Mouse (Mus musculus) lung, postnatal 25 days (tissue): ENCODE data around the gene Slc26a5.
A peak's percentile ranks its signal among the peaks of the same experiment; 100 is the strongest.

Source experiments
- DNase-seq: peaks from one replicate; pipeline ENCODE4 v3.0.0; 2022; ENCODE audit warnings: low spot score

The Slc26a5 gene

DNA sequence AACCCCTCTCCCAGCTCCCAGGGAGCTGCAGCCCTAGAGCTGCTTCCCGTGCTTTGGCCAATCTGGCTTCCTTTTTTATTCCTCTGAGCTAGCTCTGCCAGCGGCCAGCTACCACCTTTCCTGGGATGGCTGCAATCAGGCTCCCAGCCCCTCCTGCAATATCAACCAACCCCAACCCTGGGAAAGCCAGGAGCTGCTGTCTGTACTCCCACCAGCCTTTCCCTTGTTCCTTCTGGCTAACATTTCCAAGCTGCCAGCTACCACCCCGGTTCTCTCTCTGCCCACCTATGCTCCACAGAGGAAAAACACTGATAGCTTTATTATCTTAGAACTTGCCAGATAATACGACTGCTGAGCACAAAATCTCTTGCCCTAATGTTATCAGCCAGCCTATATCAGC, 60.6 kb downstream of the Slc26a5 start:
- no peak for DNase-seq

- no peak for DNase-seq
Observed at GRCm38 (mm10) chr5:21803691-21804188, 61.7 kb downstream of the Slc26a5 start.

- no peak for DNase-seq
Observed at GRCm38 (mm10) chr5:21802907-21803306, 62.5 kb downstream of the Slc26a5 start.

DNA sequence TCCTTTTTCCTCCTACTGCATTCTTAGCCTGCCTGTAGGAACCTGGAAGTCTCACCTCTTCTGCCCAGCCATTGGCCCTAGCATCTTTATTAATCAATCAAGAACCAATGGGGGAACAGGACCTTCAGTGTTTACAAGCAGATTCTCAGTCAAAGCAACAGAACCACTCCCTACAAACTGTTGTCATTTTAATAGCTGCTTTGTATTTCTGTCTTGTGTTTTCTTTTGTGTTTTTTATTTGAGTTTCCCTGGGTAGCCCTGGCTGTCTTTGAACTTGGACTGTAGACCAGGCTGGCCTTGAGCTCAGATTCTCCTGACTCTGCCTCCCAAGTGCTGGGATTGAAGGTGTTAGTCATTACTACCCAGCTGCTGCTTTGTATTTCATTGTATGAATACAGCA, 73.2 kb downstream of the Slc26a5 start:
- DNase-seq: no peak

GRCm38 (mm10) chr5:21789061-21789460, 76.3 kb downstream of the Slc26a5 start:
- no peak for DNase-seq

GRCm38 (mm10) chr5:21787186-21788105, 78.0 kb downstream of the Slc26a5 start:
- no peak for DNase-seq

DNA sequence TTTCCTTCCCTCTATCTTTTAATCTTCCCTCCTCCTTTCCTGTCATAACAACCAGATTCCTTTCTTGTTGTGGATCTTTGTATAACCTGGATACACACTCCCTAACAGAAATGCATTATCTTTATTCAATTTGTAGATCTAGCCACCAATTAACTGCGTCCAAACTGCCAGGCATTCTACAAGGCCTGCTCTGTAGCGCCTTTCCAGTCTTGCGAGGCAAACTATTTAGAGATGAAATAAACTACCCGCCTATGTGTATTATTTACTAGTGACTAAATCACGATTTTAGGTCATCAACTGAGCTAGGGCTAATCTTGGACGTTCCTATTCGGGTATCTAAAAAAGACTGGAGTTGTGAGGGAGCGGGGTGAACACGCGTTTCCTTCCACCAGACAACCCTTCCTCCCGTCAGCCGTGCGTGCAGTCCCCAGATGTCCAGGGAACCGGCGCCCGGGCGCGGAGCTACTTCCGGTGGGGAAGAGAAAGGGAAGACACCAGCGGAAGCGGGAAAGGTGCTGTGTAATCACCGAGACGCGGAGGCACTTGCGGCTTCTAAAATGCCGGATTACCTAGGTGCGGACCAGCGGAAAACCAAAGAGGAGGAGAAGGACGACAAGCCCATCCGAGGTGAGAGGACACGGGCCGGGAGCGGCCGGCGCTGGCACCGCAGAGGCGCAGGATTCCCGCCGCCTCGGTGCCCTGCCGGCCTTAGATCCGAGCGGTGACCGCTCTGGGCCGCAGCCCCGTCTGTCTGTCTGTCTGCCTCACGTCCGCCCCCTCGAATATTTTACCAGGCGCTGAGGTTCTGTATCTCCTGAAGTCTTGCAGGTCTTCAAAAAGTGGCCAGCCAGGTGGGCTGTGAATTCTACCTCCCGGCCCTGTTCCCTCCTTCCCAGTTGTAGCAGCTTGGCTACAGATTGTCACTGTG, 78.9 kb downstream of the Slc26a5 start:
- peak; percentile 93 for DNase-seq

DNA sequence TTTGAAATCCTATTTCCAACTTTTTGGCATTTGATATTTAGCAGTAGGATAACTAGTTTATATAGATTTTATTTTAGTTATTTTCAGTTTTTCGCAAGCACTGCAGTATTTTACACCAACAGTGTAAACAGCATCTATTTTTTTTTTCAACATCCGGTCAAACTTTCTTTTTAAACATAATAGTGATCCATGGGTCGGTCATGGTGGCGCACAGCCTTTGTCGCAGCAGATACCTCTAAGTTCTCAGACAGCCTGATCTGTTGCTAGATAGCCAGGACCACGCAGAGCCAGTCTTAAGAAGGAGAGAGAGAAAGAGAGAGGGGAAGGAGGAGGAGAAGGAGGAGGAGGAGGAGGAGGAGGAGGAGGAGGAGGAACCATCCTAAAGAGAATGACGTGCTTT, 79.6 kb downstream of the Slc26a5 start:
- DNase-seq: no peak

DNA sequence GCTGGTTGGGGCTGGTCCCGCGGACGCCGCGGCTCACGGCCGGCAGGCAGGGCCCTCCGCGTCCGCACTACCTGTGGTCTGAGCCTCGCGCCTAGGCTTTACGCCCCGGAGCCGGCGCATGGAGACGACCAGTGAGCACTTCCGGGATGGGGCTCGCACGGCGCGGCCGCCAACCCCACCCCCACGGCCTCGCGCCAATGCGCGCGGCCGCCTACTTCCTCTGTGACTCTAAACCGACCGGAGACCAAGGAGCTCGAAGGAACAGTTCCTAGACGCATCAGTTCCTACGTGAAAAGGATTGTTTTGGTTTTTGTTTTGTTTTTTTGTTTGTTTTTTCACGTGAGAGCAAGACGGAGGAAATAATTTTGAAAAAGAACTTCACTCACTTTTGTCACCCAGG, 80.4 kb downstream of the Slc26a5 start, which contains the start of the genes Dnajc2 and Psmc2:
TSS of gene Dnajc2 (minus strand) at position 199 of the 400 bp plus-strand sequence.
TSS of gene Psmc2 (plus strand) at position 231 of the 400 bp plus-strand sequence.
- peak; percentile 89 for DNase-seq

DNA sequence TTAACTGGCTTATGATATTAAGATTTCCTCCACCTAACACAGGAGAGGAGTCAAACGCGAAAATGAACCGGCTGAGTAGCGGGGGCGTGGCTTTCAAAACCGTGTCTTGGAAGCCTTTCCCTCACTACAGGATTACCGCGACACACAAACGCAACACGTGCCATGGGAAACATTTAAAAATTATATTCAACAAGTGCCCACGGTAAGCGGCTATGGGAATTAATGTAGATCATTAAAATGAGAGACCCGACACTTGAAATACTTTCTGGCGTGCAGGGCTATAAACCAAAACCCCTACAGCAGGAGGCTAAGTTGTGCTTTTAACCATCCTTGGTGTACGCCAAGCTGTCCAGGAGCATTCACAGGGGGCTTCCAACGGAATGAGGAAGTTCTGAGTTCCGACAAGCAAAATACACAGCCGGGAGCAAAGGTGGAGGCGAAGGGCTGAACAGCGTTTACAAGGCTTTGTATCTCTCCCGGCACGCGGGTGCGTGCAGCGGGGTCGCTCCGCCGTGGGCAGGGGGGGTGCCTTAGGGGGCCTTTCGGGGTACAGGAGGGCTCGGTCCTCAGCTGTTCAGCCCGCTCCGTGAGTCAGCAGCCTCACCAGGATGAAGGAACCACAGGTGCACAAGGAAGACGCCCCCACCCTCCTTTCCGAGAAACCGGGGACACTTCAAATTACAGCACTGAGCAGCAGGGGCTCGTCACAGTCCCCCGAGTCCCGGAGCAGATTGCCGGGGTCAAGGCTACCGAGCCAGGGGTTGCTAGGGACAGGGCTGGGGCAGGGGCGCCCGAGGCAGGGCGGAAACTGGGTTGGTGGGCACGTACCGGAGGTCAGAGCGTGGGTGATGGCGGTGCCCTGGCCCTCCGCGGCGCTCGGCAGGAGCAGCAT, 81.0 kb downstream of the Slc26a5 start:
- no peak for DNase-seq

GRCm38 (mm10) chr5:21776491-21776890, 88.9 kb downstream of the Slc26a5 start:
- no peak for DNase-seq

DNA sequence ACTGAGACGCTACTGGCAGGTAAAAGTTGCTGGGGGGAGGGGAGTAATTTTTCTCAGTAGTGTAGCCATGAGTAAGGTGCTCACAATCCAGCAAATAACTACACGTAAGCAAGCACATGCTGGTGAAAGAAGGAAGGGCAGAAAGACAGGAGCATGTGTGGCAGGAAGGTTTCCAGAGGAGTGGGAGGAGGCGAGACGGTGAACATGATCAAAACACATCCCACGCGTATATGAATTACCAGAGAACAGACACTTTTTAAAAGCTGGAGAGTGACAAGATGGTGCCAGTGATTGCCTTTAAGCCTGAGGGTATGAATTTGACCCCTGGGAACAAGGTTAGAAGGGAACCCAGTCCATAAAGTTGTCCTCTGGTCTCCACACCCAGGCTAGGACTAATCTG, 95.6 kb downstream of the Slc26a5 start:
- no peak for DNase-seq

GRCm38 (mm10) chr5:21768506-21768905, 96.9 kb downstream of the Slc26a5 start:
- no peak for DNase-seq
